Mouse (Mus musculus) CD4-positive, CD25-positive, alpha-beta regulatory T cell (primary cell): ENCODE results near the gene Spry1. TPM values are rescaled to one million over a fixed set of nuclear protein-coding genes. Genes with fewer than 3 reads are reported as not detected.

ENCODE experiments used
- polyA plus RNA-seq: library from polyadenylated mRNA; unstranded; fragments of 100-300 nt; shearing (Covaris generic); gene quantifications from one replicate; pipeline ENCODE4 v1.2.1, GENCODE M21; 2017

The Spry1 gene
- polyA plus RNA-seq: 45.9 TPM

GRCm38 (mm10) chr3:37639690-37640089, at the start of gene Spry1:
Spry1 (plus strand) TSS chr3:37639947.

Other genes starting within 250 kb of the Spry1 start
- gene Spata5, start 220.1 kb upstream of the Spry1 start, polyA plus RNA-seq: 46.4 TPM
- gene Nudt6, start 219.7 kb upstream of the Spry1 start, polyA plus RNA-seq: 23.3 TPM
- 1.8 TPM for gene Gm5148, start 84.5 kb downstream of the Spry1 start, polyA plus RNA-seq